Mouse (Mus musculus) spleen, adult 2 months (tissue): ENCODE results near the gene Atp6ap1l.

ENCODE experiments used
- CTCF ChIP-seq: fragments of 200-500 bp; IDR thresholded peaks from 2 replicates; pipeline ENCODE4 v1.5.1; 2011; ENCODE audit warnings: mild to moderate bottlenecking, inconsistent platforms; ENCODE audit not compliant: insufficient read depth, insufficient read length, insufficient replicate concordance; ENCODE audit errors: extremely low read depth
- POLR2A ChIP-seq: fragments of 200-500 bp; IDR thresholded peaks from 2 replicates; pipeline ENCODE4 v1.6.1; 2011; ENCODE audit warnings: low read depth, low read length, inconsistent platforms

GRCm38 (mm10) chr13:90869157-90869556 lies 36.0 kb downstream of the Atp6ap1l start:
- TF ChIP-seq CTCF (no peak), POLR2A (no peak)
